Mouse (Mus musculus) v-Abl transformed pro-B cells (cell line): ENCODE data around the gene Ms4a1.
"Not testable (repeated sequence)": the region's sequence is repeated elsewhere in the genome, so short reads cannot be mapped to it uniquely, and the experiment has no call there.

Experiments
- in situ Hi-C, 2 experiments: fragments of 400-800 bp; cut with MboI; formaldehyde crosslinking; loops; one replicate each; pipeline ENCODE4 v1.15.1; 2025; ENCODE audit not compliant: unreplicated experiment in 2 of 2

Gene Ms4a1

GRCm38 (mm10) chr19:11266052-11266845 lies at the start of gene Ms4a1:
TSS of gene Ms4a1 (minus strand) at chr19:11266241.
- in situ Hi-C loops = no loop called here

- in situ Hi-C loops = no loop called here
Measured at GRCm38 (mm10) chr19:11314354-11314753, 48.3 kb upstream of the Ms4a1 start, which contains the start of gene Ms4a14. TSS of gene Ms4a14 (minus strand) at chr19:11314454.

GRCm38 (mm10) chr19:11308888-11309287 lies 42.8 kb upstream of the Ms4a1 start:
- in situ Hi-C loops = no loop called here

GRCm38 (mm10) chr19:11299529-11299928 lies 33.5 kb upstream of the Ms4a1 start:
- in situ Hi-C loops = not testable (repeated sequence)

- in situ Hi-C loops = no loop called here
Measured at GRCm38 (mm10) chr19:11298939-11299338, 32.9 kb upstream of the Ms4a1 start.

- in situ Hi-C loops = not testable (repeated sequence)
Measured at GRCm38 (mm10) chr19:11293616-11294015, 27.6 kb upstream of the Ms4a1 start.

GRCm38 (mm10) chr19:11292990-11293389 lies 26.9 kb upstream of the Ms4a1 start:
- in situ Hi-C loops = no loop called here

GRCm38 (mm10) chr19:11283773-11284172 lies 17.7 kb upstream of the Ms4a1 start, which contains the start of gene Ms4a5:
TSS of gene Ms4a5 (minus strand) at chr19:11283873.
- in situ Hi-C loops = no loop called here

GRCm38 (mm10) chr19:11280223-11280622 lies 14.2 kb upstream of the Ms4a1 start:
- in situ Hi-C loops = no loop called here

GRCm38 (mm10) chr19:11276431-11276830 lies 10.4 kb upstream of the Ms4a1 start:
- in situ Hi-C loops = no loop called here

GRCm38 (mm10) chr19:11266956-11267355 lies 915 bp upstream of the Ms4a1 start:
- in situ Hi-C loops = no loop called here

- in situ Hi-C loops = no loop called here
Measured at GRCm38 (mm10) chr19:11264602-11265185, 1.3 kb downstream of the Ms4a1 start.

GRCm38 (mm10) chr19:11263549-11263948 lies 2.5 kb downstream of the Ms4a1 start:
- in situ Hi-C loops = no loop called here

GRCm38 (mm10) chr19:11262932-11263331 lies 3.1 kb downstream of the Ms4a1 start:
- in situ Hi-C loops = not testable (repeated sequence)

- in situ Hi-C loops = no loop called here
Measured at GRCm38 (mm10) chr19:11261522-11261921, 4.5 kb downstream of the Ms4a1 start.

GRCm38 (mm10) chr19:11244230-11244629 lies 21.8 kb downstream of the Ms4a1 start:
- in situ Hi-C loops = no loop called here

GRCm38 (mm10) chr19:11242560-11242959 lies 23.5 kb downstream of the Ms4a1 start:
- in situ Hi-C loops = no loop called here

GRCm38 (mm10) chr19:11235820-11236219 lies 30.2 kb downstream of the Ms4a1 start:
- in situ Hi-C loops = no loop called here

- in situ Hi-C loops = no loop called here
Measured at GRCm38 (mm10) chr19:11234921-11235735, 30.9 kb downstream of the Ms4a1 start.

- in situ Hi-C loops = no loop called here
Measured at GRCm38 (mm10) chr19:11234244-11234643, 31.8 kb downstream of the Ms4a1 start.

- in situ Hi-C loops = no loop called here
Measured at GRCm38 (mm10) chr19:11232348-11232747, 33.7 kb downstream of the Ms4a1 start, which contains the start of gene Ms4a12. TSS of gene Ms4a12 (minus strand) at chr19:11232448.
